Mouse (Mus musculus) right cerebral cortex, postnatal 4 days (tissue): Measurements from ENCODE around the gene Vmn1r41.

Experiments used
- DNase-seq: peaks from one replicate; pipeline ENCODE4 v3.0.0-alpha.2; 2022

Vmn1r41 gene

GRCm38 (mm10) chr6:89740466-89740865 is at the start of gene Vmn1r41:
TSS of gene Vmn1r41 (plus strand) at chr6:89740766.
- DNase-seq, result no peak

DNA sequence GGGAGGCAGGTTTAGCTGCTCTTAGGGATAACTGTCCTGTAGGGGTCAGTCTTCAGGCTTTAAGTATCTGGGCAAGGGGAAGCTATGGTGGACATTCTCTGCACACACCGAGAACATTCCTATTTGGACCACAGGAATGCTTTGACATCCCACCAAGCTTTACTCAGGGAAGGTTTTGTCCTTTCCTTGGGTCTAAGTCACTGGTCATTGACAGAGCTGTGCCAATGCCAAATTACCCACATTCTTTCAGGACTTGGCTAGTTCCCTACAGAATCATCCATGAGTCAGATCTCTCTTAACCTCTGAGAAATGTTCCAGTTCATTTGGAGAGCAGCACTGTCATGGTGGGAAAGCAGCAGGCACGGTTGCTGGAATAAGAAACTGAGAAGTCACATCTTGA is 33.9 kb upstream of the Vmn1r41 start:
- no peak for DNase-seq

GRCm38 (mm10) chr6:89707240-89707639 is 33.3 kb upstream of the Vmn1r41 start, which contains the start of gene Vmn1r40:
TSS of gene Vmn1r40 (plus strand) at chr6:89707540.
- no peak for DNase-seq

DNA sequence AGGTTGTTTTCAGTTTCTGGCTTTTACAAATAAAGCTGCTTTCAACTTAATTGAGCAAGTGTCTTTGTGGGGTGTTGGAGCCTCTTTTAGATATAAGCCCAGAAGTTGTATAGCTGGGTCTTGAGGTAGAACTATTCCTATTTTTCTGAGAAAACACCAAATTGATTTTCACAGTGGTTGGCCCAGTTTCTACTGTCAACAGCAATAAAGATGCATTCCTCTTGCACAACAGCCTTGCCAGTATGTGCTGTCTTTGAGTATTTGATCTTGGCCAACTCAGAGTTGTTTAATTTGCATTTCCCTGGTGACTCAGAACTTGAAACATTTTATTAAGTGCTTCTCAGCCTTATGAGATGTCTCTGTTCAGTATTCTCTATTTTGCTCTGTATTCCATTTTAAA is 22.5 kb upstream of the Vmn1r41 start:
- no peak for DNase-seq

- no peak for DNase-seq
Measured at GRCm38 (mm10) chr6:89742811-89743210, 2.2 kb downstream of the Vmn1r41 start.

- DNase-seq, result no peak
Measured at GRCm38 (mm10) chr6:89790231-89790630, 49.7 kb downstream of the Vmn1r41 start.
